15 mouse cellular contexts compared by ENCODE assay signal in the genomic region with DNA sequence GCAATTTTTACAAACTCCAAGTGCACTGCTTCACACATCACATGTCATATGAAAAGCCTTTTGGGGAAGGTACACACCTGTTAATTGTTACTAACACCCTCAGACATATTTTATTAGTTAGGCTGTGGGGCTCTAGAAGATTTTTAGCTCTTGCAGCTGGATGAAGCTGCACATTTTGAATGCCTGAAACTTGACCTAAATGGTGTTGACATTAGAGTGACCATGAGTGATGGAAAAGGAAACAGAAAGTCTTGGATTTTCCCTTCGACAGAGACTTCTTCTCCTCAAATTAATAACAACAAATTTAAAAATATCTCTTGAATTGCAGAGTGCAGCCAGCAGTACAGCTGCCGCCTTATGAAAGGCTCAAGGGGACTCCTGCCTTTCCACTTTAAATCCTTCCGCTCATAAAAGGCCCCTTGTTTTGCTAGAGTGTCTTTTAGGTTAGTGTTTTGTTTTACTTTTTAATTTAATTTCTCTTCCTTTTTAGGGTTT.
A peak's percentile ranks its signal among the peaks of the same experiment; 100 is the strongest.
DNase-seq lines count a peak whose midpoint lies in the region; ATAC-seq and TF ChIP-seq lines count a peak whose summit lies in the region.
"Had no signal": no experiment of that assay in that cellular context is flagged by ENCODE, and none has a peak within 500 bp of the region (broad histone marks: within the 10 kb centered on the region; RNA-seq: fewer than 3 reads in every experiment).

No protein-coding gene starts in this region.

- 46% methylated on average over 3 of the region's 3 CpGs for WGBS in intestine, embryonic 15.5 days
- WGBS in intestine, postnatal 0 days: 58% methylated on average over 3 of the region's 3 CpGs
- WGBS in forebrain, embryonic 10.5 days: 60% methylated on average over 3 of the region's 3 CpGs

- H3K27me3 ChIP-seq in intestine, embryonic 15.5 days (replicated peaks): no peaks in the 10 kb centered on the region
- no peaks in the 10 kb centered on the region for H3K27me3 ChIP-seq in intestine, postnatal 0 days (replicated peaks; ENCODE audit: control insufficient read depth, insufficient read depth, low read length)
- H3K27me3 ChIP-seq in forebrain, embryonic 10.5 days (ENCODE audit: poor library complexity, severe bottlenecking): no peaks in the 10 kb centered on the region
- H3K27me3 ChIP-seq: liver, embryonic 13.5 days; midbrain, embryonic 15.5 days; neural tube, embryonic 13.5 days had no signal

- no peak overlapping the region for H3K4me3 ChIP-seq in intestine, embryonic 15.5 days (replicated peaks)
- H3K4me3 ChIP-seq in intestine, postnatal 0 days (ENCODE audit: low read depth, low read length): no peak overlapping the region
- no peak overlapping the region for H3K4me3 ChIP-seq in forebrain, embryonic 10.5 days
- H3K4me3 ChIP-seq: liver, embryonic 13.5 days; midbrain, embryonic 15.5 days; neural tube, embryonic 13.5 days had no signal

- DNase-seq in NIH3T3 (ENCODE audit: low read depth): peak; percentile 22
- peak; percentile 58 for DNase-seq in embryo, embryonic 10.5 days (ENCODE audit: low spot score)
- DNase-seq in kidney, postnatal 14 days: peak; percentile 11
- no peak for DNase-seq in thymus, postnatal 36 days
- DNase-seq in forebrain, embryonic 10.5 days (ENCODE audit: extremely low spot score, low spot score): no peak
- no peak for DNase-seq in frontal cortex, postnatal 14 days (ENCODE audit: low spot score in 2 of 2)
- DNase-seq: adrenal gland, postnatal 14 days; cerebellum, postnatal 10 days; liver, embryonic 13.5 days; thymus, adult 2 months had no signal

- no peak overlapping the region for H3K27ac ChIP-seq in intestine, embryonic 15.5 days
- H3K27ac ChIP-seq in intestine, postnatal 0 days (ENCODE audit: low read depth, low read length): no peak overlapping the region
- H3K27ac ChIP-seq in forebrain, embryonic 10.5 days: no peak overlapping the region
- H3K27ac ChIP-seq: hindbrain, postnatal 0 days; liver, embryonic 13.5 days; midbrain, embryonic 15.5 days; neural tube, embryonic 13.5 days had no signal

- ATAC-seq in intestine, embryonic 15.5 days: 0 out of 2 replicates have a peak, but pooled peaks have one; percentile 25
- no peak for ATAC-seq in intestine, postnatal 0 days
- ATAC-seq: hindbrain, postnatal 0 days; midbrain, embryonic 15.5 days had no signal

- H3K36me3 ChIP-seq in intestine, embryonic 15.5 days: no peaks in the 10 kb centered on the region
- H3K36me3 ChIP-seq in intestine, postnatal 0 days (ENCODE audit: control insufficient read depth, insufficient read depth): no peaks in the 10 kb centered on the region
- no peaks in the 10 kb centered on the region for H3K36me3 ChIP-seq in forebrain, embryonic 10.5 days (replicated peaks)
- H3K36me3 ChIP-seq: liver, embryonic 13.5 days; midbrain, embryonic 15.5 days; neural tube, embryonic 13.5 days had no signal

- no peak overlapping the region for H3K4me2 ChIP-seq in intestine, embryonic 15.5 days (replicated peaks)
- H3K4me2 ChIP-seq in intestine, postnatal 0 days (replicated peaks; ENCODE audit: low read depth): no peak overlapping the region
- H3K4me2 ChIP-seq: liver, embryonic 13.5 days; midbrain, embryonic 15.5 days; neural tube, embryonic 13.5 days had no signal

- TF ChIP-seq CTCF in intestine, postnatal 0 days (IDR thresholded peaks at IDR 0.05; ENCODE audit: low read depth): no peak

- H3K9me3 ChIP-seq in intestine, embryonic 15.5 days: no peaks in the 10 kb centered on the region
- no peaks in the 10 kb centered on the region for H3K9me3 ChIP-seq in intestine, postnatal 0 days (ENCODE audit: control insufficient read depth)
- no peaks in the 10 kb centered on the region for H3K9me3 ChIP-seq in forebrain, embryonic 10.5 days
- H3K9me3 ChIP-seq: liver, embryonic 13.5 days; midbrain, embryonic 15.5 days; neural tube, embryonic 13.5 days had no signal

- H3K9ac ChIP-seq in intestine, embryonic 15.5 days: no peak overlapping the region
- H3K9ac ChIP-seq in intestine, postnatal 0 days (ENCODE audit: low read depth, low read length): no peak overlapping the region
- H3K9ac ChIP-seq: liver, embryonic 13.5 days; midbrain, embryonic 15.5 days; neural tube, embryonic 13.5 days had no signal

- no peaks in the 10 kb centered on the region for H3K4me1 ChIP-seq in intestine, embryonic 15.5 days (replicated peaks)
- no peaks in the 10 kb centered on the region for H3K4me1 ChIP-seq in intestine, postnatal 0 days (replicated peaks; ENCODE audit: control insufficient read depth, insufficient read depth, low read length)
- no peaks in the 10 kb centered on the region for H3K4me1 ChIP-seq in forebrain, embryonic 10.5 days
- H3K4me1 ChIP-seq: liver, embryonic 13.5 days; midbrain, embryonic 15.5 days; neural tube, embryonic 13.5 days had no signal

Comparison
In these comparisons a context has a peak if more than half of its experiments do, and no peak if none do; other contexts are left out.
1. DNase-seq: peak in NIH3T3 (single experiment), embryo, embryonic 10.5 days (single experiment) and kidney, postnatal 14 days (single experiment); none in thymus, postnatal 36 days (0 of 2), forebrain, embryonic 10.5 days (single experiment) and frontal cortex, postnatal 14 days (0 of 2).